Mouse (Mus musculus) midbrain, embryonic 14.5 days (tissue): ENCODE data around the gene H1foo. TPM values are rescaled to one million over a fixed set of nuclear protein-coding genes. Genes with fewer than 3 reads are reported as not detected.

Source experiments
- ATAC-seq: fragments of 200-750 bp; cut with Nextera tagmentation; 2 replicates; pipeline ENCODE4 v1.8.0; 2017; ENCODE audit warnings: moderate number of reproducible peaks, moderate library complexity; ENCODE audit not compliant: low FRiP score, low TSS enrichment
- DNase-seq: peaks from one replicate; pipeline ENCODE4 v3.0.0-alpha.2; 2015
- H3K27ac ChIP-seq: fragments of 300-500 bp; sonication (generic); replicated peaks from 2 replicates; pipeline ENCODE4 v1.5.1; 2014; ENCODE audit warnings: mild to moderate bottlenecking, low read depth, low read length, moderate library complexity
- H3K27me3 ChIP-seq: fragments of 300-500 bp; sonication (generic); 2 replicates; pipeline ENCODE4 v1.6.1; 2014; ENCODE audit warnings: low read length, control low read depth, mixed read lengths; ENCODE audit not compliant: control insufficient read depth, insufficient read depth
- H3K36me3 ChIP-seq: fragments of 300-500 bp; sonication (generic); 2 replicates; pipeline ENCODE4 v1.6.1; 2014; ENCODE audit warnings: low read length, control low read depth; ENCODE audit not compliant: control insufficient read depth, insufficient read depth
- H3K4me1 ChIP-seq: fragments of 300-500 bp; sonication (generic); 2 replicates; pipeline ENCODE4 v1.6.1; 2014; ENCODE audit warnings: mild to moderate bottlenecking, antibody characterized with exemption, low read length, control low read depth; ENCODE audit not compliant: control insufficient read depth, insufficient read depth
- H3K4me2 ChIP-seq: fragments of 300-500 bp; sonication (generic); 2 replicates; pipeline ENCODE4 v1.6.1; 2014; ENCODE audit warnings: mild to moderate bottlenecking, low read length, moderate library complexity
- H3K4me3 ChIP-seq: fragments of 300-500 bp; sonication (generic); replicated peaks from 2 replicates; pipeline ENCODE4 v1.5.1; 2014; ENCODE audit warnings: low read depth, low read length
- H3K9ac ChIP-seq: fragments of 300-500 bp; sonication (generic); replicated peaks from 2 replicates; pipeline ENCODE4 v1.6.1; 2014; ENCODE audit warnings: mild to moderate bottlenecking, low read length, moderate library complexity
- H3K9me3 ChIP-seq: fragments of 300-500 bp; sonication (generic); 2 replicates; pipeline ENCODE4 v1.6.1; 2016; ENCODE audit warnings: low read length, control low read depth, mixed read lengths; ENCODE audit not compliant: control insufficient read depth
- WGBS: fragments of 180-500 bp; shearing (Covaris S2); extraction: QIAGEN DNeasy Blood & Tissue Kit; methylation state at CpG from one replicate; pipeline ENCODE4 v1.1.7; 2014; 5-methylcytosine and 5-hydroxymethylcytosine counted together
- polyA plus RNA-seq: library from polyadenylated mRNA; unstranded; fragments of >200 nt; fragmentation: Nextera tagmentation; extraction: Ambion mirVana; gene quantifications from 2 replicates; pipeline ENCODE4 v1.2.1, GENCODE M21; 2014

Gene H1foo
- polyA plus RNA-seq, 1 experiment from 2014 or later: not detected

- Histone ChIP-seq H3K4me3 (no peak overlapping the region), H3K27me3 (no peaks in the 10 kb centered on the region), H3K4me1 (peaks cover 20% of the 10 kb centered on the region; the same call in 1 of the 2 replicates), H3K4me2 (no peak overlapping the region), H3K36me3 (no peaks in the 10 kb centered on the region), H3K9me3 (no peaks in the 10 kb centered on the region), H3K27ac (no peak overlapping the region), H3K9ac (no peak overlapping the region)
- ATAC-seq: no peak
- no peak for DNase-seq
- WGBS: 68% methylated on average over 9 of the region's 9 CpGs
These were observed 24.4 kb downstream of the H1foo start for GRCm38 (mm10) chr6:115969103-115969502.

- 54% methylated on average over 5 of the region's 6 CpGs for WGBS
- no peak overlapping the region for H3K27ac ChIP-seq
- H3K4me3 ChIP-seq: no peak overlapping the region
- no peaks in the 10 kb centered on the region for H3K36me3 ChIP-seq
- H3K4me1 ChIP-seq: peaks cover 20% of the 10 kb centered on the region; the same call in 1 of the 2 replicates
- H3K9me3 ChIP-seq: no peaks in the 10 kb centered on the region
- ATAC-seq (no peak), DNase-seq (no peak)
- H3K4me2 ChIP-seq: no peak overlapping the region
- H3K9ac ChIP-seq: no peak overlapping the region
- no peaks in the 10 kb centered on the region for H3K27me3 ChIP-seq
These were observed 25.2 kb downstream of the H1foo start for GRCm38 (mm10) chr6:115969952-115970351.

GRCm38 (mm10) chr6:115971273-115972060 lies 26.7 kb downstream of the H1foo start:
- no peaks in the 10 kb centered on the region for H3K36me3 ChIP-seq
- H3K9me3 ChIP-seq: no peaks in the 10 kb centered on the region
- 62% methylated on average over 13 of the region's 13 CpGs for WGBS
- peak; percentile 46; the same call in 1 of the 2 replicates for ATAC-seq
- peaks cover 20% of the 10 kb centered on the region; the same call in 1 of the 2 replicates for H3K4me1 ChIP-seq
- H3K4me2 ChIP-seq: no peak overlapping the region
- H3K27me3 ChIP-seq: no peaks in the 10 kb centered on the region
- H3K27ac ChIP-seq: no peak overlapping the region
- H3K9ac ChIP-seq: no peak overlapping the region
- no peak overlapping the region for H3K4me3 ChIP-seq
- peak; percentile 41 for DNase-seq

- Histone ChIP-seq H3K4me3 (no peak overlapping the region), H3K4me1 (peaks cover 20% of the 10 kb centered on the region; the same call in 1 of the 2 replicates), H3K4me2 (no peak overlapping the region), H3K9me3 (no peaks in the 10 kb centered on the region), H3K27me3 (no peaks in the 10 kb centered on the region), H3K27ac (no peak overlapping the region), H3K9ac (no peak overlapping the region), H3K36me3 (no peaks in the 10 kb centered on the region)
- 0 out of 2 replicates have a peak, but pooled peaks have one; percentile 13 for ATAC-seq
- WGBS: 78% methylated on average over 7 of the region's 7 CpGs
- DNase-seq: no peak
These were observed 27.5 kb downstream of the H1foo start for GRCm38 (mm10) chr6:115972083-115972764.

GRCm38 (mm10) chr6:115973139-115973875 lies 28.6 kb downstream of the H1foo start:
- Histone ChIP-seq H3K4me1 (peaks cover 20% of the 10 kb centered on the region; the same call in 1 of the 2 replicates), H3K4me2 (no peak overlapping the region), H3K9ac (no peak overlapping the region), H3K27ac (no peak overlapping the region), H3K4me3 (no peak overlapping the region), H3K27me3 (no peaks in the 10 kb centered on the region), H3K36me3 (no peaks in the 10 kb centered on the region), H3K9me3 (no peaks in the 10 kb centered on the region)
- DNase-seq: no peak
- 86% methylated on average over 15 of the region's 15 CpGs for WGBS
- no peak for ATAC-seq

DNA sequence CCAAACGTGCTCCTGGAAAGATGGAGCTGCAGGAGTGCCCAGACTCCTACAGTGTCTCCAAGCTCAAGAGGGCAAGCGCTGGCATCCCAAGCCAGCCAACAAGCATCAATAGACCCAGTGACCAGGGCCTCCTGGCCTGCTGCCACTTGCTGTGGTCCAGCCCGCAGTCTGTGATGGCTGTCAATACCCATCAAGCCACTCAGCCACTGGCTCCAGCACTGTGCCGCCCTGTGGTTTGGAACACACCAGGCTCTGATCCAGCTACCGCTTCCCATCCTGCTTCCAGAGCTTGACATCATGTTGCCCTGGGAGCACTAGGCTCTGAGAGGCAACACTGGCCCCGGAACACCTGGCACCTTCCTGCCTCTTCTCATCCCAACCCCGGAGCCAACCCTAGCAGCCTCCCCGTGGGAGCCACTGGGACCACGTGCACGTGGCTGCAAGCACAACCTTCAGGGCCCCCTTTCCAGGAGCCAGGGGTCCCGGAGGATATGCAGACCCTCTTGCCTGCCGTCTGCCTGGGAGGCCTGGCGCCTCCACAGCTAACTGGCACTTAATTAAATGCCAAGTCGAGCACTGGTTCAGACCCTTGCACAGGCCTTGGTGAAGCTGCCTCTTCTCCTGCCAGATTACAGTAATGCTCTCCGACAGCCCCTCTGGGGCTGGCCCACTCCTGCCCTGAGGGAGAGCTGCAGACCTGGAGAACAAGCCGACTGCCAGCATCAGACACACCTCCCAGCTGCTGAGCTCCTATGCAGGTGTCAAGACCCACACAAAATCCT lies 29.3 kb downstream of the H1foo start:
- no peak for DNase-seq
- H3K27ac ChIP-seq: no peak overlapping the region
- no peak for ATAC-seq

DNA sequence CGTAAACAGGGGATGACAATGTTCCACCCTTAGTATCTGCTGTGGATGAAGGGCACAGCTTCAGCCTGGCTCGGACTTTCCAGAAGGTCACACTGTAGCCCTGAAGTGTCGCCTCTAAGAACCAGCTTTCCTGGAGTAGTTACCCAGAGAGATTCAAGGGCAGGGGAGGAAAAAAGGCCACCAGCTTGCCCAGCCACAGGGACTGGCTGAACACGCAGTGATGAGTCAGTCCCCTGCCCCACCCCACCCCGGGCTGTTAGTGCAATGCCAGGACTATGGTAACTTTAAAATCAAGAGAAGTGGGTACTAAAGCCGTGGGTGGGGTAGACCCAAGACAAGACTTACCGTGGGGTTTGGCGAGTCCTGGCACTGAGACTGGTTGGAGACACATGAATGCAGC lies 30.9 kb downstream of the H1foo start:
- no peak for ATAC-seq
- DNase-seq: no peak
- no peaks in the 10 kb centered on the region for H3K9me3 ChIP-seq
- no peak overlapping the region for H3K9ac ChIP-seq
- no peak overlapping the region for H3K4me2 ChIP-seq
- H3K27ac ChIP-seq: no peak overlapping the region
- peaks cover 20% of the 10 kb centered on the region; the same call in 1 of the 2 replicates for H3K4me1 ChIP-seq
- no peaks in the 10 kb centered on the region for H3K27me3 ChIP-seq
- H3K4me3 ChIP-seq: no peak overlapping the region
- no peaks in the 10 kb centered on the region for H3K36me3 ChIP-seq
- 89% methylated on average over 8 of the region's 8 CpGs for WGBS

More for the DNA sequence above, 29.3 kb downstream of the H1foo start:
- H3K36me3 ChIP-seq: no peaks in the 10 kb centered on the region
- WGBS: 63% methylated on average over 16 of the region's 16 CpGs
- H3K9me3 ChIP-seq: no peaks in the 10 kb centered on the region
- H3K27me3 ChIP-seq: no peaks in the 10 kb centered on the region
- peaks cover 20% of the 10 kb centered on the region; the same call in 1 of the 2 replicates for H3K4me1 ChIP-seq
- H3K9ac ChIP-seq: no peak overlapping the region
- H3K4me2 ChIP-seq: no peak overlapping the region
- H3K4me3 ChIP-seq: no peak overlapping the region

DNA sequence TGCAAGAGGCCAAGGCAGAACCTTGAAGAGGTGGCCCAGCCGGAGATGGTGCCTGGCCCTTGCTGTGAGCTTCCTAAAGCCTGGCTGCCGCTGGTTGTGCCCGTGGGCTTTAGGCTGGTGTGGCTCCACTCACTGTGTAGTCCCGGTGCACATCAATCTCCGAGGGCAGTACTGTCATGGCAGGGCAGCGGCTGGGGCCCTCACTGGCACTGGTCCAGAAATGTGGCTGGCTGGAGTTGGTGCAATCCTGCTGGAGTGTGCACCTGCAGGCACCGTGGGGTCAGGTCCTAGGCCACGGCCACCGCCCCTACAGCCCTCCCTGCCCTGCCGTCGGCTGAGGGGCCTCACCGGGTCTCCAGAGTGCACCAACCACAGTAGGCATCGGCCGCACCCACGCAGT lies 33.1 kb downstream of the H1foo start:
- Histone ChIP-seq H3K9ac (no peak overlapping the region), H3K4me3 (no peak overlapping the region), H3K4me1 (peaks cover 5% of the 10 kb centered on the region; the same call in 1 of the 2 replicates), H3K36me3 (no peaks in the 10 kb centered on the region), H3K27ac (no peak overlapping the region), H3K27me3 (no peaks in the 10 kb centered on the region), H3K9me3 (no peaks in the 10 kb centered on the region), H3K4me2 (no peak overlapping the region)
- WGBS: 89% methylated on average over 15 of the region's 15 CpGs
- no peak for DNase-seq
- no peak for ATAC-seq
